Mouse (Mus musculus) intestine, embryonic 14.5 days (tissue): ENCODE measurements around the gene Spink4. TPM values are rescaled to one million over a fixed set of nuclear protein-coding genes. Genes with fewer than 3 reads are reported as not detected.

Experiments
- ATAC-seq: fragments of 200-750 bp; cut with Nextera tagmentation; replicated peaks from 2 replicates; pipeline ENCODE4 v1.8.0; 2017; ENCODE audit warnings: low read depth, moderate number of reproducible peaks, moderate TSS enrichment, moderate library complexity; ENCODE audit not compliant: low FRiP score, low TSS enrichment
- DNase-seq: peaks from one replicate; pipeline ENCODE4 v3.0.0-alpha.2; 2018; ENCODE audit warnings: low spot score
- H3K27ac ChIP-seq: fragments of 300-500 bp; sonication (generic); 2 replicates; pipeline ENCODE4 v1.5.1; 2014; ENCODE audit warnings: low read depth, mild to moderate bottlenecking, control low read depth
- H3K27me3 ChIP-seq: fragments of 300-500 bp; sonication (generic); replicated peaks from 2 replicates; pipeline ENCODE4 v1.6.1; 2014; ENCODE audit warnings: low read length, control low read depth; ENCODE audit not compliant: control insufficient read depth, insufficient read depth
- H3K36me3 ChIP-seq: fragments of 300-500 bp; sonication (generic); 2 replicates; pipeline ENCODE4 v1.6.1; 2014; ENCODE audit warnings: low read length, control low read depth; ENCODE audit not compliant: control insufficient read depth, insufficient read depth
- H3K4me1 ChIP-seq: fragments of 300-500 bp; sonication (generic); replicated peaks from 2 replicates; pipeline ENCODE4 v1.6.1; 2014; ENCODE audit warnings: low read length, control low read depth, mixed read lengths; ENCODE audit not compliant: control insufficient read depth, insufficient read depth
- H3K4me2 ChIP-seq: fragments of 300-500 bp; sonication (generic); 2 replicates; pipeline ENCODE4 v1.6.1; 2014; ENCODE audit warnings: low read length
- H3K4me3 ChIP-seq: fragments of 300-500 bp; sonication (generic); 2 replicates; pipeline ENCODE4 v1.5.1; 2014; ENCODE audit warnings: low read depth, low read length, control low read depth, mixed read lengths
- H3K9ac ChIP-seq: fragments of 300-500 bp; sonication (generic); 2 replicates; pipeline ENCODE4 v1.6.1; 2014; ENCODE audit warnings: mild to moderate bottlenecking, low read length
- H3K9me3 ChIP-seq: fragments of 300-500 bp; sonication (generic); 2 replicates; pipeline ENCODE4 v1.6.1; 2016; ENCODE audit warnings: low read length, control low read depth; ENCODE audit not compliant: control insufficient read depth
- WGBS: fragments of 180-500 bp; shearing (Covaris S2); extraction: QIAGEN DNeasy Blood & Tissue Kit; methylation state at CpG from one replicate; pipeline ENCODE4 v1.1.7; 2014; 5-methylcytosine and 5-hydroxymethylcytosine counted together
- polyA plus RNA-seq: library from polyadenylated mRNA; unstranded; fragments of >200 nt; fragmentation: Nextera tagmentation; extraction: Ambion mirVana; gene quantifications from 2 replicates; pipeline ENCODE4 v1.2.1, GENCODE M21; 2014

The Spink4 gene
- polyA plus RNA-seq, 1 experiment from 2014 or later: 76.7 TPM

GRCm38 (mm10) chr4:40955942-40956341 lies 36.1 kb downstream of the Spink4 start:
- 81% methylated on average over 6 of the region's 6 CpGs for WGBS
- H3K36me3 ChIP-seq: peaks cover 91% of the 10 kb centered on the region
- H3K4me2 ChIP-seq: no peak overlapping the region
- no peak overlapping the region for H3K27ac ChIP-seq
- no peak for DNase-seq
- H3K9ac ChIP-seq: no peak overlapping the region
- H3K4me3 ChIP-seq: no peak overlapping the region
- no peak for ATAC-seq
- no peaks in the 10 kb centered on the region for H3K27me3 ChIP-seq
- no peaks in the 10 kb centered on the region for H3K9me3 ChIP-seq
- no peaks in the 10 kb centered on the region for H3K4me1 ChIP-seq

GRCm38 (mm10) chr4:40963536-40963935 lies 43.7 kb downstream of the Spink4 start:
- Histone ChIP-seq H3K9me3 (no peaks in the 10 kb centered on the region), H3K27ac (no peak overlapping the region), H3K36me3 (peaks cover 91% of the 10 kb centered on the region), H3K4me1 (no peaks in the 10 kb centered on the region), H3K27me3 (no peaks in the 10 kb centered on the region), H3K4me2 (no peak overlapping the region), H3K9ac (no peak overlapping the region), H3K4me3 (no peak overlapping the region)
- DNase-seq (no peak), ATAC-seq (no peak)
- 90% methylated on average over 3 of the region's 3 CpGs for WGBS

GRCm38 (mm10) chr4:40969161-40969560 lies 49.3 kb downstream of the Spink4 start:
- WGBS: 59% methylated on average over 4 of the region's 4 CpGs
- no peak overlapping the region for H3K27ac ChIP-seq
- no peak for ATAC-seq

GRCm38 (mm10) chr4:40969781-40970591 lies 50.1 kb downstream of the Spink4 start:
- DNase-seq: peak; percentile 51
- H3K36me3 ChIP-seq: peaks cover 37% of the 10 kb centered on the region

More at GRCm38 (mm10) chr4:40969161-40969560, 49.3 kb downstream of the Spink4 start:
- H3K9me3 ChIP-seq: no peaks in the 10 kb centered on the region
- H3K4me3 ChIP-seq: no peak overlapping the region
- no peaks in the 10 kb centered on the region for H3K27me3 ChIP-seq
- peaks cover 42% of the 10 kb centered on the region for H3K36me3 ChIP-seq
- DNase-seq: no peak
- no peak overlapping the region for H3K4me2 ChIP-seq
- peaks cover 10% of the 10 kb centered on the region; the same call in 1 of the 2 replicates for H3K4me1 ChIP-seq
- H3K9ac ChIP-seq: no peak overlapping the region

GRCm38 (mm10) chr4:40970592-40970841 lies 50.7 kb downstream of the Spink4 start:
- ATAC-seq: no peak; the same call in 1 of the 2 replicates
- peaks cover 31% of the 10 kb centered on the region for H3K36me3 ChIP-seq
- peak overlapping the region; percentile 80 for H3K9ac ChIP-seq
- H3K27ac ChIP-seq: peak overlapping the region; percentile 89
- peak overlapping the region; percentile 71 for H3K4me2 ChIP-seq
- H3K9me3 ChIP-seq: no peaks in the 10 kb centered on the region
- H3K4me1 ChIP-seq: peaks cover 10% of the 10 kb centered on the region; the same call in 1 of the 2 replicates
- under 1% methylated on average over 16 of the region's 16 CpGs for WGBS
- peak overlapping the region; percentile 73 for H3K4me3 ChIP-seq
- no peak for DNase-seq
- no peaks in the 10 kb centered on the region for H3K27me3 ChIP-seq

More at GRCm38 (mm10) chr4:40969781-40970591, 50.1 kb downstream of the Spink4 start:
- Histone ChIP-seq H3K4me2 (peak overlapping the region; percentile 71), H3K27ac (peak overlapping the region; percentile 89), H3K4me3 (peak overlapping the region; percentile 73), H3K4me1 (peaks cover 10% of the 10 kb centered on the region; the same call in 1 of the 2 replicates), H3K9ac (peak overlapping the region; percentile 80), H3K9me3 (no peaks in the 10 kb centered on the region), H3K27me3 (no peaks in the 10 kb centered on the region)
- 10% methylated on average over 11 of the region's 13 CpGs for WGBS
- ATAC-seq: peak; percentile 32

- Histone ChIP-seq H3K9me3 (no peaks in the 10 kb centered on the region), H3K4me3 (peak within 1 kb of the TSS; percentile 73), H3K9ac (peak within 1 kb of the TSS; percentile 80), H3K4me1 (peaks cover 10% of the 10 kb centered on the region; the same call in 1 of the 2 replicates), H3K4me2 (peak within 1 kb of the TSS; percentile 71), H3K27me3 (no peaks in the 10 kb centered on the region), H3K27ac (peak within 1 kb of the TSS; percentile 89), H3K36me3 (peaks cover 28% of the 10 kb centered on the region)
- peak; percentile 95 for DNase-seq
- under 1% methylated on average over 64 of the region's 85 CpGs for WGBS
- peak; percentile 96 for ATAC-seq
These were observed 51.2 kb downstream of the Spink4 start, which contains the start of gene Nfx1 for GRCm38 (mm10) chr4:40970842-40971701. Nfx1 (plus strand) TSS chr4:40970906.

- Histone ChIP-seq H3K27ac (peak overlapping the region; percentile 89), H3K27me3 (no peaks in the 10 kb centered on the region), H3K36me3 (peaks cover 28% of the 10 kb centered on the region), H3K4me3 (peak overlapping the region; percentile 73), H3K4me2 (peak overlapping the region; percentile 71), H3K4me1 (peaks cover 10% of the 10 kb centered on the region; the same call in 1 of the 2 replicates), H3K9me3 (no peaks in the 10 kb centered on the region), H3K9ac (peak overlapping the region; percentile 80)
- WGBS: 26% methylated on average over 13 of the region's 13 CpGs
- peak; percentile 68 for DNase-seq
- no peak for ATAC-seq
These were observed 51.9 kb downstream of the Spink4 start for GRCm38 (mm10) chr4:40971744-40972143.

GRCm38 (mm10) chr4:40974011-40974410 lies 54.2 kb downstream of the Spink4 start:
- Histone ChIP-seq H3K4me1 (peaks cover 10% of the 10 kb centered on the region; the same call in 1 of the 2 replicates), H3K27me3 (no peaks in the 10 kb centered on the region), H3K9me3 (no peaks in the 10 kb centered on the region), H3K4me2 (no peak overlapping the region), H3K4me3 (no peak overlapping the region), H3K36me3 (peaks cover 37% of the 10 kb centered on the region), H3K9ac (no peak overlapping the region), H3K27ac (no peak overlapping the region)
- ATAC-seq: no peak
- no peak for DNase-seq
- 89% methylated on average over 1 of the region's 1 CpGs for WGBS
